Mouse (Mus musculus): ENCODE data around the gene Elovl7.

DNA sequence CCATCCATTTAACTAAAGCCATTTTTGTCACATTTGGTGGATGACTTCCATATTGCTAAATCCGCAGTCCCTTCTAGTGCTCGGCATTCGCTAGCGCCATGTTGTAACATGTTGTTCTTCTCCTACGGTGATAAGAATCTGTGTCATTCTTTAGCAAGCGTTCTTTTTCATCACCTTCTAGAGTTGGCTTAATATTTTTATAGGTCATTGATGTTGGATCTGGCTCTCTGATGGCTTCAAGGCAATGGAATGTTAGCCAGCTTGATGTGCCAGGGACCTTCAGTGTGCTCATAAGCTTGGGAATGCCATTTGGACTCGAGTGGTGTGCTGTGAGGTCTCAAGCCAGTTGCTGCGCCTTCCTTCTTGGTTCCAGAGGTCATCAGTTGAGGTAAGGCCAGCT lies 3.2 kb upstream of the Elovl7 start:
- TF ChIP-seq CTCF (IDR thresholded peaks at IDR 0.05; ENCODE audit: low read depth, low read length) (no peak), POLR2A (IDR thresholded peaks at IDR 0.05; ENCODE audit: insufficient read depth, low read length) (no peak), EP300 (IDR thresholded peaks at IDR 0.05; ENCODE audit: insufficient read depth, low read depth, low read length) (no peak)
